19 mouse cellular contexts compared by ENCODE assay signal in the genomic region with DNA sequence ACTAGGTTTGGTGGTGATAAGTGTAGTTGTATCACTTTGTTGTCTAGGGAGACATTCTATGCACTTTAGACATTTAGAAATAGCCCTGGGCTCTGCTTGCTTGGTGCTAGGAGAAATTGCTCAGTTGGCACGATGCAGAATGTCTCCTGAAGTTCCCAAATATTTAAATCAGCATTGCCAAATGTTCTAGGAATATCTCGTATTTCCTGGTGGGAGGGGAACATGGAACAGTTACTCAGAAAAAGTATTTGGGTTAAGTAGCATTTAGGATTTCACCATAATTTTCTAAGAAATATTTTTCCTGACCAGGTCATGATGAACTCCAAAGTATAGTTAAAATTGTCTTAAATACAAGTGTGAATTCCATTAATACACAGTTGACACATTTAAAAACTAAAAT. TPM values are rescaled to one million over a fixed set of nuclear protein-coding genes. Genes with fewer than 3 reads are reported as not detected.
DNase-seq lines count a peak whose midpoint lies in the region; ATAC-seq and TF ChIP-seq lines count a peak whose summit lies in the region.
"Had no signal": no experiment of that assay in that cellular context is flagged by ENCODE, and none has a peak within 500 bp of the region (broad histone marks: within the 10 kb centered on the region; RNA-seq: fewer than 3 reads in every experiment).

No protein-coding gene starts in this region.

- no peak overlapping the region for H3K9ac ChIP-seq in liver, adult 2 months (ENCODE audit: low read depth, low read length)
- no peak overlapping the region for H3K9ac ChIP-seq in liver, postnatal 0 days (replicated peaks)
- H3K9ac ChIP-seq: embryonic facial prominence, embryonic 12.5 days; forebrain, embryonic 12.5 days; heart, embryonic 12.5 days; hindbrain, embryonic 15.5 days had no signal

- H3K4me2 ChIP-seq in liver, postnatal 0 days (ENCODE audit: low read depth, low read length): no peak overlapping the region
- H3K4me2 ChIP-seq: embryonic facial prominence, embryonic 12.5 days; forebrain, embryonic 12.5 days; heart, embryonic 12.5 days; hindbrain, embryonic 15.5 days had no signal

- H3K4me3 ChIP-seq in kidney, adult 2 months (ENCODE audit: insufficient read depth, low read depth, low read length): no peak overlapping the region
- no peak overlapping the region for H3K4me3 ChIP-seq in liver, adult 2 months (ENCODE audit: insufficient read depth, low read depth, low read length)
- H3K4me3 ChIP-seq in liver, postnatal 0 days (ENCODE audit: low read depth, low read length): no peak overlapping the region
- no peak overlapping the region for H3K4me3 ChIP-seq in embryonic fibroblast, embryonic 13.5 days (ENCODE audit: insufficient read depth, low read length)
- H3K4me3 ChIP-seq: embryonic facial prominence, embryonic 12.5 days; forebrain, embryonic 12.5 days; heart, embryonic 12.5 days; hindbrain, embryonic 10.5 days; hindbrain, embryonic 15.5 days had no signal

- H3K27me3 ChIP-seq in kidney, adult 2 months (replicated peaks; ENCODE audit: control insufficient read depth, insufficient read depth, low read length): no peaks in the 10 kb centered on the region
- no peaks in the 10 kb centered on the region for H3K27me3 ChIP-seq in liver, adult 2 months (ENCODE audit: control insufficient read depth, insufficient read depth, low read length)
- no peaks in the 10 kb centered on the region for H3K27me3 ChIP-seq in liver, postnatal 0 days (ENCODE audit: insufficient read depth, low read length)
- H3K27me3 ChIP-seq: CH12.LX; embryonic facial prominence, embryonic 12.5 days; forebrain, embryonic 12.5 days; heart, embryonic 12.5 days; hindbrain, embryonic 15.5 days had no signal

- no peaks in the 10 kb centered on the region for H3K9me3 ChIP-seq in liver, postnatal 0 days (ENCODE audit: low read length)
- H3K9me3 ChIP-seq: embryonic facial prominence, embryonic 12.5 days; forebrain, embryonic 12.5 days; heart, embryonic 12.5 days; hindbrain, embryonic 10.5 days; hindbrain, embryonic 15.5 days had no signal

- H3K79me2 ChIP-seq in liver, adult 2 months (ENCODE audit: control insufficient read depth, insufficient read depth, low read length): no peaks in the 10 kb centered on the region

- no peak for TF ChIP-seq EP300 in liver, postnatal 0 days (IDR thresholded peaks at IDR 0.05; ENCODE audit: low read depth)

- peak; percentile 7 for DNase-seq in kidney, adult 2 months
- no peak for DNase-seq in kidney, postnatal 14 days
- peak; percentile 33 for DNase-seq in liver, adult 2 months (ENCODE audit: extremely low read depth, low read depth, low spot score)
- no peak for DNase-seq in liver, postnatal 0 days
- peak; percentile 37 for DNase-seq in 3T3-L1 (ENCODE audit: low read depth, low spot score)
- DNase-seq in embryo, embryonic 9.5 days (ENCODE audit: extremely low spot score): no peak
- DNase-seq: adrenal gland, adult 8-10 months; adrenal gland, postnatal 36 days; cerebellum, adult 2 months; cerebellum, postnatal 14 days; gastrocnemius, postnatal 14 days had no signal

- H3K36me3 ChIP-seq in kidney, adult 2 months (ENCODE audit: control insufficient read depth, insufficient read depth, low read length): no peaks in the 10 kb centered on the region
- no peaks in the 10 kb centered on the region for H3K36me3 ChIP-seq in liver, adult 2 months (ENCODE audit: control insufficient read depth, insufficient read depth, low read length)
- H3K36me3 ChIP-seq in liver, postnatal 0 days (replicated peaks; ENCODE audit: insufficient read depth, low read length): no peaks in the 10 kb centered on the region
- H3K36me3 ChIP-seq: embryonic facial prominence, embryonic 12.5 days; forebrain, embryonic 12.5 days; heart, embryonic 12.5 days; hindbrain, embryonic 10.5 days; hindbrain, embryonic 15.5 days had no signal

- no peak for TF ChIP-seq POLR2A in kidney, adult 2 months (IDR thresholded peaks at IDR 0.05; ENCODE audit: low read depth, low read length)
- TF ChIP-seq POLR2A in liver, adult 2 months (IDR thresholded peaks at IDR 0.05; ENCODE audit: extremely low read depth, insufficient read depth, low read length): no peak
- no peak for TF ChIP-seq POLR2A in embryonic fibroblast, embryonic 13.5 days (IDR thresholded peaks at IDR 0.05; ENCODE audit: low read depth, low read length)

- TF ChIP-seq CTCF in kidney, adult 2 months (conservative IDR thresholded peaks at IDR 0.05; ENCODE audit: insufficient read depth, insufficient read length, low read depth, low read length): no peak
- no peak for TF ChIP-seq CTCF in liver, adult 2 months (IDR thresholded peaks at IDR 0.05; ENCODE audit: low read depth, low read length)
- TF ChIP-seq CTCF in liver, postnatal 0 days (IDR thresholded peaks at IDR 0.05; ENCODE audit: low read depth): no peak
- TF ChIP-seq CTCF in embryonic fibroblast, embryonic 13.5 days (IDR thresholded peaks at IDR 0.05; ENCODE audit: borderline replicate concordance, insufficient read depth, low read length): no peak

- ATAC-seq in liver, postnatal 0 days: no peak
- ATAC-seq: forebrain, embryonic 16.5 days had no signal

- H3K4me1 ChIP-seq in kidney, adult 2 months (ENCODE audit: control insufficient read depth, insufficient read depth, low read length): no peaks in the 10 kb centered on the region
- no peaks in the 10 kb centered on the region for H3K4me1 ChIP-seq in liver, adult 2 months (ENCODE audit: control insufficient read depth, insufficient read depth, low read length)
- H3K4me1 ChIP-seq in liver, postnatal 0 days (ENCODE audit: insufficient read depth): no peaks in the 10 kb centered on the region
- 0 out of 2 replicates have a peak, but pooled peaks cover 3% of the 10 kb centered on the region for H3K4me1 ChIP-seq in embryonic fibroblast, embryonic 13.5 days (ENCODE audit: control insufficient read depth, insufficient read depth, low read length)
- H3K4me1 ChIP-seq: embryonic facial prominence, embryonic 12.5 days; forebrain, embryonic 12.5 days; heart, embryonic 12.5 days; hindbrain, embryonic 10.5 days; hindbrain, embryonic 15.5 days had no signal

- WGBS in kidney, adult 2 months: 55% methylated on average over 2 of the region's 2 CpGs
- WGBS in liver, adult 2 months: 31% methylated on average over 2 of the region's 2 CpGs
- WGBS in liver, postnatal 0 days (ENCODE audit: insufficient replicate concordance): 54% methylated on average over 2 of the region's 2 CpGs

- no peak overlapping the region; the same call in 1 of the 2 replicates for H3K27ac ChIP-seq in kidney, adult 2 months (ENCODE audit: insufficient read depth, low read depth, low read length)
- no peak overlapping the region for H3K27ac ChIP-seq in liver, adult 2 months (replicated peaks; ENCODE audit: insufficient read depth, low read depth, low read length)
- no peak overlapping the region for H3K27ac ChIP-seq in liver, postnatal 0 days (ENCODE audit: low read depth)
- peak overlapping the region; percentile 28; the same call in 1 of the 2 replicates for H3K27ac ChIP-seq in embryonic fibroblast, embryonic 13.5 days (ENCODE audit: insufficient read depth, low read length)
- H3K27ac ChIP-seq: embryonic facial prominence, embryonic 12.5 days; forebrain, embryonic 12.5 days; hindbrain, embryonic 10.5 days; hindbrain, embryonic 15.5 days had no signal

RNA-seq across cellular contexts. Expression of gene Gulp1, which starts 25.3 kb away (rescaled TPM):
- 3.2 and 3.3 TPM in 2 replicates for polyA plus RNA-seq in kidney, adult 2 months (2012; rRNA removed)
- total RNA-seq in liver, adult 2 months (2014; rRNA removed): 0.46 and 0.74 TPM in 2 replicates
- polyA plus RNA-seq in liver, adult 2 months (2012; rRNA removed): 0.06 and 0.42 TPM in 2 replicates
- polyA plus RNA-seq in liver, postnatal 0 days (2015; fragmentation: Nextera tagmentation; extraction: Ambion mirVana): 0.46 and 0.51 TPM in 2 replicates
- 44.4 and 70.0 TPM in 2 replicates for polyA plus RNA-seq in embryonic fibroblast, embryonic 13.5 days (2011; ENCODE audit: insufficient read length, low read depth, missing spikeins)
- total RNA-seq: CH12.LX had no signal

Comparison
In these comparisons a context has a peak if more than half of its experiments do, and no peak if none do; other contexts are left out.
1. DNase-seq: peak in kidney, adult 2 months (single experiment), liver, adult 2 months (single experiment) and 3T3-L1 (single experiment); none in kidney, postnatal 14 days (single experiment), liver, postnatal 0 days (single experiment) and embryo, embryonic 9.5 days (single experiment).
2. RNA of gene Gulp1, which starts 25.3 kb away (polyA plus RNA-seq): 44.4 to 70.0 TPM in embryonic fibroblast, embryonic 13.5 days; 3.2 to 3.3 TPM in kidney, adult 2 months, 0.46 to 0.51 TPM in liver, postnatal 0 days and 0.06 to 0.42 TPM in liver, adult 2 months; every median in the first group is over 10 times any median in the second.